Mouse (Mus musculus): Measurements from ENCODE around the gene Lgi4.

- TF ChIP-seq MEF2A (IDR thresholded peaks at IDR 0.05; ENCODE audit: borderline replicate concordance, low read depth, low read length) (no peak), HCFC1 (IDR thresholded peaks at IDR 0.05; ENCODE audit: low read depth, low read length) (no peak), CHD2 (IDR thresholded peaks at IDR 0.05; ENCODE audit: low read length) (no peak)
Measured at GRCm38 (mm10) chr7:31119556-31119955, 60.4 kb downstream of the Lgi4 start.

All from CH12.LX (cell line).